Mouse (Mus musculus): ENCODE measurements around the gene Mettl8.

Mettl8 gene

GRCm38 (mm10) chr2:71033014-71033413, 22.4 kb downstream of the Mettl8 start:
- no peak for DNase-seq (ENCODE audit: low spot score)

DNA sequence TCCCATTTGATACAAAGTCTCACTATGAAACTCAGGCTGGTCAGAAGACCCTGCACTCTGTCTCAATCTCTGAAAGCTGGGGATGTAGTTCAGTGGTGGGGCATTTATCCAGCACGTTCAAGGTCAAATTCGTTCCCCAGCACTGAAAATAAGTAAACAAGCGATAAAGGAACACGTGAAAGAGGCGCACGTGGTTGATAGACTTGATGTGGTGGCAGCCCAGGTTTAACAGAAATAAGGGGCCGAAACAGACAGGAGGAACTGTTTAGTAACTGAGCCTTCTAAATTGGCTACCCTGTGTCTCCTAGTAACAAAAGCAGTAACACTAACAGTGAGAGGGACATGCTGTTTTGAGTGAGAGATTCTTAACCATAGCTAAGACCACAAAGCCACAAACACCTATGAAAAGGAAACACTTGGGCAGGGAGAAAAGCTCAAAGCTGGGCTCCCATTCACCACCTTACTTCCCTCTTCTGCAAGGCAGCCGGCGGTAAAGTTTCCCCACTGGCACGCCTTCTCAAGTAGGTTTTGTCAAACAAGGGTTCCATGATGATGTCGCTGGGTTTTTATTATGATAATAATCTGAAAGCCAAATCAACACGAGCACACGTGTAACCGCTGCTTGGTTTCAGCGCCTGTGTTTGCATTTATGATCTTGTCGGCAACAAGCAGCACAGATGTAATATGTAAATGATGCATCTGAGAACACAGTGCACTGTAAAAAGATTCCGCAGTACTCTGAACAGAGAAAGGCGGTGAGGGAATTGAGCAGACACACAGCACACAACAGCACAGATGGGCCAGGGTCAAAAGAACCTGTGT, 23.2 kb downstream of the Mettl8 start:
- no peak for DNase-seq (ENCODE audit: low spot score)

GRCm38 (mm10) chr2:71030663-71031062, 24.7 kb downstream of the Mettl8 start:
- DNase-seq (ENCODE audit: low spot score), result no peak

DNA sequence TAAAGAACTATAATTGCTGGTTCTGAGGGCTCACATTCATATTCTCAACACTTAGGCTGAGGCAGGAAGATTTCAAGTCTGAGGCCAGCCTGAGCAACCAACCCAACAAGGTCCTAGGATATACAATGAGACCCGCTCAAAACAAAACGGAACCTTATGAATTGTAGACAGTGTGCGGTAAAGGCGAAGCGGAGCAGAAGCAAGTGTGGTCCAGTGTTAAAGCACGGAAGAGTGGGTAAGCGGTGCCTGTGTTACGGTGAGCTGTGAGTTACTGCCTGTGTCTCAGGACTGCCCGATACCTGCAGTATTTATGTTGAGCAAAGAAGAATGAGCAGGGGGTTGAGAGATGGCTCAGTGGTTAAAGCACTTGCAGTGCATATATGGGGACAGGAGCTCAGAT, 27.8 kb downstream of the Mettl8 start:
- DNase-seq (ENCODE audit: low spot score), result no peak

- no peak for DNase-seq (ENCODE audit: low spot score)
Measured at GRCm38 (mm10) chr2:71026787-71027186, 28.6 kb downstream of the Mettl8 start.

DNA sequence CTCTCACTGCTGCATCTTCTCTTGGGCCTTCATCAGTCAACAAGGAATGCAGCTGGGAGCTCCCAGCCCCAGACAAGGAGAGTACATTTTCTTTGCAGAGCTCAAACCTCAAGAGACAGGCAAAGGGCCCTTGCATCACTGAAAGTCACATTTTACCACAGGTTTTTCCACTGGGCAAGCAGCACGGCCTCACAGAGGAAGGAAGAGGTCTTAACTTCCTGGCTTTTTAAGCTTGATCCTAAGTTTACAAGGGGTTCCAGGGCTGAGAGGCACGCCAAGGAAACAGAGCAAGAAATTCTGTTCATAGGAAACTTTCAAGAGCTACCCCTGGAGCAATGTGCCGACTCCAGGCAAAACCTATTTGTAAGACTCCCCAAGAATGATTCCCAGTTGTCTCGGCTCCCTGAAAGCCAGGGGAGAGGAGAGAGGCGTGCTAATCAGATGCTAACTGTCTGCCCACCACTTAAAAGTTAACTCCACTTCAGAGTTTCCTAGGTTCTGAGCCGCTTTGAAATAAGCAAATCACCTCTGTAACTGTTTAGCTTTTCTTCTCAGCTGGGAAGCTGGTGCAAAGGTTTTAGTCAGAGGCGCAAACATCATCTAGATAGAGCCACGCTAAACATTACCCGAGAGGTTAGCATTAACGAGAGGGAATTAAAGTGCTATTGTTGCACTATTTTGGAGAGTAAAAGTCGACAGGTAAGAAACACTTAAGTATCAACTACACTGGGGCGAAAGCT, 29.6 kb downstream of the Mettl8 start:
- DNase-seq (ENCODE audit: low spot score), result no peak

DNA sequence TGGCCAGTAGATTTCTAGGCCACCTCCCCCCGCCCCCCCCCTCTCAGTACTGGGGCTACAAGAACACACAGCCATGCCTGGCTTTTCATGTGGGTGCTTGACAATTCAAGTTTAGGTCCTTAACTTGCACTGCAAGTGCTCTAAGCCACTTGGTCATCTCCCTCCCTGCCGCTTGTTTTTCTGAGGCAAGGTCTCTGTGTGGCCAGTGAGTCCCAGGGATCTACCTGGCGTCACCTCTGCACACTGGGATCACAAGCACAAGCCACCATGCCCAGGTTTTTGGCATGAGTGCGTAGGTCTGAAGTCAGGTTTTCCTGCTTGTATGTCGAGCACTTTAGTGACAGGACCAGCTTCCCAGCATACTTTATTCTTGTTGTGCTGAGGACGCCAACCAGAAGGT, 31.4 kb downstream of the Mettl8 start:
- no peak for DNase-seq (ENCODE audit: low spot score)

GRCm38 (mm10) chr2:71022991-71023390, 32.4 kb downstream of the Mettl8 start:
- no peak for DNase-seq (ENCODE audit: low spot score)

GRCm38 (mm10) chr2:71020674-71021073, 34.7 kb downstream of the Mettl8 start:
- no peak for DNase-seq (ENCODE audit: low spot score)

DNA sequence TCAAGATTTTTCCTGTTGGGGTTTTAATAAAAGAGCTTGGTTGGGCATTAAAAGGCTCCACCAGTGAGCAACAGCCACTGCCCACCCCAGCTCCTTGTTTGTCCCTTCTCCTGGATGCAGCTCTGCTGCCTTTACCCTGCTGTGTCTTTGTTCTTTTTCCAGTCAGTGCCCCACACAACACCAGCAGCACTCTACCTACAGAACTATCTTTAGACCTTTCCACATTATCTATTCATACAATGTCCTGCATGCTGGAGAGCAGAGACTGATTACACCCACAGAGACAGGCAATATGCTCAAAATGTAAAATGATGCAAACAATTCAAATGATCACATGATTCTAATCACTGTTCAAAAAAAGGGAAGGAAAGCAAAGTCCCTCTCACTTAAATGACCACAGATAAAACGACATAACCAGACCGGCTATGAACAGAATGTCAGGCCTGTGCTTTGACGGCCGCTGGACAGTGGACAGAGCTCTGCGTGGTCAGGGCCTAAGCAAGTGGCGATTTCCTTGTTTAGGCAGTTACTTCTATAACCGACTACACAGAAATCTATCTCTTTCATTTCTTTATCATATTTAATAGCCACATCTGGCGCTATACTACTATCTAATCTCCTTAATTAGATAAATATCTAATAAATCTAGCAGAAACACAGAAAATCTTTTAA, 35.5 kb downstream of the Mettl8 start:
- no peak for DNase-seq (ENCODE audit: low spot score)

GRCm38 (mm10) chr2:71019277-71019676, 36.1 kb downstream of the Mettl8 start:
- no peak for DNase-seq (ENCODE audit: low spot score)

DNA sequence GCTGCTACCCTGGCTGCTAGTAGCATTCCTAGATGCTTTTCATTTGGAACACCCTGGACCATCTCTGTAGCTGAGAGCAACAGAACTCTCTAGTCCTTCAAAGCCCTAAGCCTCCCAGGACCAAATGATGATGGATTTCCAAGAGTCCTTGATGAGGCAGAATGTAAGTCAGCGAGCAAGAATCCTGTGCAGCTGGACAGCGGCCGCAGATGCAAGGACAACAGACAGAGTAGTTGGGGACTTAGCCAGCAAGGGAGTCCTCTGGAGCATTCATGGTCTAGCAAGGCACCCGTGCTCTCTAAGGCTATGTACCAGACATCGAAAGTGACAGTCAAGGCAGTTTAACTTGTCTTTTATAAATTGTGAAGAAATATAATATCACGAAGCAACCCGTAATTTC, 41.9 kb downstream of the Mettl8 start:
- DNase-seq (ENCODE audit: low spot score), result no peak

GRCm38 (mm10) chr2:71011816-71012215, 43.6 kb downstream of the Mettl8 start:
- no peak for DNase-seq (ENCODE audit: low spot score)

DNA sequence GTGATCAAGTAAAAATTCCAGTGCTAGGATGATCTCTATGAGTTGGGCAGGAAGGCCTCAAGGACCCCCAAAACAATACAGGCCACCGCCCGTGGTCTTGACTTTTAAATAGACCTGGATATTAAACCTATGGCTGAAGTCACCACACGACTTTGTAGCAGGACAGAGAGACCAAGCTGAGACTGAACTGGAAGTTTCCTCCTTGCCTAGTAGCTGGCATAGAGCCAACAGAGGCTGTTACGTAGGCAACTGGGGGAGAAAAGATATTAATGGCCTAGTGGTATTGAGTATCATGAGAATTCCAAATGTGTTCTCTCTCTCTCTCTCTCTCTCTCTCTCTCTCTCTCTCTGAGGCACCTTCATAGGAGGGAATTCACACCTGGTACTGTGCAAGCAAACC, 51.0 kb downstream of the Mettl8 start:
- DNase-seq (ENCODE audit: low spot score), result no peak

GRCm38 (mm10) chr2:71002509-71002908, 52.9 kb downstream of the Mettl8 start:
- DNase-seq (ENCODE audit: low spot score), result no peak

GRCm38 (mm10) chr2:70998771-70999170, 56.6 kb downstream of the Mettl8 start:
- DNase-seq (ENCODE audit: low spot score), result no peak

- no peak for DNase-seq (ENCODE audit: low spot score)
Measured at GRCm38 (mm10) chr2:70996438-70996837, 58.9 kb downstream of the Mettl8 start.

- no peak for DNase-seq (ENCODE audit: low spot score)
Measured at GRCm38 (mm10) chr2:70995900-70996299, 59.5 kb downstream of the Mettl8 start.

DNA sequence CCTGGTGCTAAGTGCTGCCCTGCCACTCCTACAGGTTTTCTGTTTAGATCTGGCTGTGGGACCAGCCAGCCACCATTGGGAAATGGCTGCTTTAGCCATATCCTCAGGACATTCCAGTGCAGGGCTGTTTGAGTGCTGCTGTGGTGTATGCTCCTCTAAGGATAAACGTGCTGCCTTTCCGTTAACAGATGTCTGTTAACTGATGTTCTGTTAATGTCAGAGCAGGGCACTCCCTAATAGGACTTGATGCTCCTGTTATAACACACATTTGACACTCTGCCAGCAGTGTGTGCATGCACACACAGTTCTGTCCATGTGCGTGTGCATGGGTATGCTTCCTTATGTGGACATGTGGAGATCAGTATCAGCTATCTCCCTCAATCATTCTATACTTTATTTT, 61.6 kb downstream of the Mettl8 start:
- DNase-seq (ENCODE audit: low spot score), result no peak

- no peak for DNase-seq (ENCODE audit: low spot score)
Measured at GRCm38 (mm10) chr2:70992715-70993114, 62.7 kb downstream of the Mettl8 start.

DNA sequence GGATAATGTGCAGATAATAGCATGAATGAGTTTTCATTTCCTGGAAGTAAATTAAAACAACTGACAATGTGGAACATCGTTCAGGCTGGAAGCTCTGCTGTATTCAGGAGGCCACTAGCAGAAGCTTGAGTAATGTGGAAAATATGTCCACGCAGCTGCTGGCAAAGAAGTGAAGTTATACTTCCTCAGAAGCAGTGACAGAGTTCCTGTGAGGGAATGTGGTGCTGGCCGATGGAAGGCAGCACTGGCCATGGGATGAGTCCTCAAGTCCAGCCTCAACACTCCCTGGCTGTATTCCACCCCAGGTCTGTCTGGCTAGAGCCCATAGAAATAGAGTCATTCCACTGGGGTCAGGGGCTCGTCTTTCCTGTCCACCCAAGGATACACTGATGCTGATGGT, 65.2 kb downstream of the Mettl8 start:
- DNase-seq (ENCODE audit: low spot score), result no peak

DNA sequence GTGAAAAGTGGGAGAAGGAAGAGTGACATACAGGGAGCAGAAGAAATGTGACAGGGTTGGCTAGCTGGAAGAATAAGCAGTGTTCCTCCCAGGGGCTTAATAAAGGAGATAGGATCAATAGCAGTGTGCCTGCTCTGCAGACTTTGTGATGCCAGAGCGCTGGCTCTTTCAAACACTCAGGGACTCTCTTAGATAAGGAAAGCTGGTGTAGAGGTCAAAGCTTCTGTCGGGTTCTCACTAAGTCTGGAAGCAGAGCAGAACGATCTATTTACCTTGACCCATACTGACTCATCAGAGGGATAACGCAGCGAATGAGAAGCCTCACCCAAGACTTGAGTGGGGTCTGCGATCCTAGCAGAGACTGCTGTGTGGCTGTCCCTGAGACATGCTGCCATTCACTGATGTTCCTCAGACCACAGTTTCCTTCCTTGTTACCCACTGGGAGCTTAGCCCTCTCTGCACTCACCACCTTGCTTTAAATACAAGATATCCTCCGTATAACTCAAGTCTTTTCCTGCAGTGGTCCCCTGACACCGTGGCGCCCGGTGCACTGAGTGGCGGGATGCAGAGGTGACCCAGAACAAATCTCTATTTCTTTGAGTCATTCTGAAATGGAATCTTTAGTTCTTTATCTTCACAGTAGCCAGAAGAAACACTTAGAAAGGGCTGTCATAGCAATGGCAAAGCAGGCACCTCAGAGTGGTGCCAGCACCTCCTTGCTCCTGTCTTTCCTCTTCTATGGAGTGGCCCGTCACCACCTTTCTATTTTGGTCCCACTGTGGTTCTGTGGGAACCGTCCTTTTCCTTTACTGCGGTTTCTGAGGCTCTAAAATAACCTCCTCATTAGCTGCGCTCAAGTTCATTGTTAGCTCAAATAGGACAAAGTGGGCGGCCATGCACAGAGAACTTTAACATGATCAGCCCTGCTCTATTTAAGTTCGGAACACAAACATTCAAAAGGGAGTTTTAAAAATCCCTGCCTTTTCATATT, 65.9 kb downstream of the Mettl8 start:
- DNase-seq (ENCODE audit: low spot score), result no peak

Data from ovary, postnatal 36 days (tissue).